Mouse (Mus musculus): Measurements from ENCODE around the gene Gnao1.

GRCm38 (mm10) chr8:93945781-93946180, 136.0 kb downstream of the Gnao1 start:
- TF ChIP-seq CTCF (IDR thresholded peaks at IDR 0.05; ENCODE audit: low read depth): no peak
- TF ChIP-seq EP300 (IDR thresholded peaks at IDR 0.05; ENCODE audit: low read depth): no peak
